Mouse (Mus musculus): ENCODE measurements around the gene Cyth1.

The Cyth1 gene

GRCm38 (mm10) chr11:118156480-118157060, 91.8 kb downstream of the Cyth1 start:
- no peak for ATAC-seq (ENCODE audit: low TSS enrichment)

- no peak for ATAC-seq (ENCODE audit: low TSS enrichment)
Observed at GRCm38 (mm10) chr11:118152964-118153363, 95.4 kb downstream of the Cyth1 start.

GRCm38 (mm10) chr11:118151423-118152180, 96.8 kb downstream of the Cyth1 start:
- ATAC-seq (ENCODE audit: low TSS enrichment) = no peak

GRCm38 (mm10) chr11:118150115-118150701, 98.2 kb downstream of the Cyth1 start:
- peak; percentile 77 for ATAC-seq (ENCODE audit: low TSS enrichment)

- no peak for ATAC-seq (ENCODE audit: low TSS enrichment)
Observed at GRCm38 (mm10) chr11:118147877-118148637, 100.3 kb downstream of the Cyth1 start.

- ATAC-seq (ENCODE audit: low TSS enrichment) = no peak
Observed at GRCm38 (mm10) chr11:118146446-118146845, 101.9 kb downstream of the Cyth1 start.

- no peak for ATAC-seq (ENCODE audit: low TSS enrichment)
Observed at GRCm38 (mm10) chr11:118145771-118146351, 102.5 kb downstream of the Cyth1 start.

GRCm38 (mm10) chr11:118145092-118145491, 103.3 kb downstream of the Cyth1 start:
- no peak for ATAC-seq (ENCODE audit: low TSS enrichment)

- ATAC-seq (ENCODE audit: low TSS enrichment) = no peak
Observed at GRCm38 (mm10) chr11:118143731-118144130, 104.7 kb downstream of the Cyth1 start.

GRCm38 (mm10) chr11:118142547-118143165, 105.7 kb downstream of the Cyth1 start:
- no peak for ATAC-seq (ENCODE audit: low TSS enrichment)

- no peak for ATAC-seq (ENCODE audit: low TSS enrichment)
Observed at GRCm38 (mm10) chr11:118140771-118141565, 107.4 kb downstream of the Cyth1 start.

- ATAC-seq (ENCODE audit: low TSS enrichment) = no peak
Observed at GRCm38 (mm10) chr11:118138347-118138746, 110.0 kb downstream of the Cyth1 start.

- ATAC-seq (ENCODE audit: low TSS enrichment) = no peak
Observed at GRCm38 (mm10) chr11:118136172-118136632, 112.2 kb downstream of the Cyth1 start.

- no peak for ATAC-seq (ENCODE audit: low TSS enrichment)
Observed at GRCm38 (mm10) chr11:118135271-118135670, 113.1 kb downstream of the Cyth1 start.

GRCm38 (mm10) chr11:118133752-118134169, 114.6 kb downstream of the Cyth1 start:
- no peak for ATAC-seq (ENCODE audit: low TSS enrichment)

GRCm38 (mm10) chr11:118133133-118133751, 115.2 kb downstream of the Cyth1 start:
- ATAC-seq (ENCODE audit: low TSS enrichment) = no peak

- ATAC-seq (ENCODE audit: low TSS enrichment) = no peak
Observed at GRCm38 (mm10) chr11:118132136-118132535, 116.3 kb downstream of the Cyth1 start.

GRCm38 (mm10) chr11:118130534-118130933, 117.9 kb downstream of the Cyth1 start, which contains the start of gene Dnah17:
Dnah17 (minus strand) TSS chr11:118130634.
- ATAC-seq (ENCODE audit: low TSS enrichment) = no peak

GRCm38 (mm10) chr11:118129812-118130211, 118.6 kb downstream of the Cyth1 start:
- ATAC-seq (ENCODE audit: low TSS enrichment) = no peak

- no peak for ATAC-seq (ENCODE audit: low TSS enrichment)
Observed at GRCm38 (mm10) chr11:118121592-118121991, 126.8 kb downstream of the Cyth1 start.

Data from frontal cortex, adult (tissue).